Mouse (Mus musculus): ENCODE measurements at regions not wholly inside any gene's neighbourhood (a gene's known extent, or its start where the extent isn't known, plus 50 kb on each side); places are given as distances from the start of the nearest gene placed in this dataset.

- H3K4me3 ChIP-seq (replicated peaks): no peak overlapping the region
- H3K9ac ChIP-seq (replicated peaks): no peak overlapping the region
- 90% methylated on average over 5 of the region's 5 CpGs for WGBS
- no peak overlapping the region for H3K27ac ChIP-seq
- no peaks in the 10 kb centered on the region for H3K9me3 ChIP-seq
- no peaks in the 10 kb centered on the region for H3K36me3 ChIP-seq
- no peak overlapping the region for H3K4me2 ChIP-seq
- ATAC-seq (ENCODE audit: insufficient number of reproducible peaks, insufficient read depth, low FRiP score, low TSS enrichment, low read depth): no peak
- 0 out of 2 replicates have a peak, but pooled peaks cover 3% of the 10 kb centered on the region for H3K27me3 ChIP-seq
- no peaks in the 10 kb centered on the region for H3K4me1 ChIP-seq (replicated peaks)
Measured at GRCm38 (mm10) chr13:112135777-112136176, 152.5 kb upstream of the Ankrd55 start.

- H3K4me3 ChIP-seq (replicated peaks): no peak overlapping the region
- no peak overlapping the region for H3K4me2 ChIP-seq
- no peak overlapping the region for H3K27ac ChIP-seq
- H3K9me3 ChIP-seq: no peaks in the 10 kb centered on the region
- WGBS: 78% methylated on average over 1 of the region's 1 CpGs
- H3K4me1 ChIP-seq (replicated peaks): no peaks in the 10 kb centered on the region
- no peak for ATAC-seq (ENCODE audit: insufficient number of reproducible peaks, insufficient read depth, low FRiP score, low TSS enrichment, low read depth)
- H3K9ac ChIP-seq (replicated peaks): no peak overlapping the region
- H3K27me3 ChIP-seq: 0 out of 2 replicates have a peak, but pooled peaks cover 3% of the 10 kb centered on the region
- H3K36me3 ChIP-seq: no peaks in the 10 kb centered on the region
Measured at GRCm38 (mm10) chr13:112136850-112137249, 151.4 kb upstream of the Ankrd55 start.

GRCm38 (mm10) chr13:112140871-112141270 lies 147.4 kb upstream of the Ankrd55 start:
- no peak overlapping the region for H3K27ac ChIP-seq
- H3K4me2 ChIP-seq: no peak overlapping the region
- H3K4me3 ChIP-seq (replicated peaks): no peak overlapping the region
- no peak overlapping the region for H3K9ac ChIP-seq (replicated peaks)
- 0 out of 2 replicates have a peak, but pooled peaks cover 4% of the 10 kb centered on the region for H3K4me1 ChIP-seq (replicated peaks)
- ATAC-seq (ENCODE audit: insufficient number of reproducible peaks, insufficient read depth, low FRiP score, low TSS enrichment, low read depth): no peak
- no peaks in the 10 kb centered on the region for H3K27me3 ChIP-seq
- no peaks in the 10 kb centered on the region for H3K36me3 ChIP-seq
- 67% methylated on average over 5 of the region's 5 CpGs for WGBS
- no peaks in the 10 kb centered on the region for H3K9me3 ChIP-seq

GRCm38 (mm10) chr13:112144393-112145348 lies 143.6 kb upstream of the Ankrd55 start:
- 77% methylated on average over 7 of the region's 7 CpGs for WGBS
- Histone ChIP-seq H3K27me3 (no peaks in the 10 kb centered on the region; the same call in 1 of the 2 replicates), H3K9ac (replicated peaks) (no peak overlapping the region), H3K36me3 (no peaks in the 10 kb centered on the region), H3K4me1 (replicated peaks) (0 out of 2 replicates have a peak, but pooled peaks cover 4% of the 10 kb centered on the region), H3K4me2 (no peak overlapping the region), H3K27ac (no peak overlapping the region), H3K4me3 (replicated peaks) (no peak overlapping the region), H3K9me3 (no peaks in the 10 kb centered on the region)
- ATAC-seq (ENCODE audit: insufficient number of reproducible peaks, insufficient read depth, low FRiP score, low TSS enrichment, low read depth): no peak

GRCm38 (mm10) chr13:112152614-112153550 lies 135.4 kb upstream of the Ankrd55 start:
- no peaks in the 10 kb centered on the region for H3K27me3 ChIP-seq
- peak overlapping the region; percentile 62; the same call in 1 of the 2 replicates for H3K27ac ChIP-seq
- H3K36me3 ChIP-seq: no peaks in the 10 kb centered on the region
- 15% methylated on average over 27 of the region's 27 CpGs for whole genome bisulfite sequencing
- H3K9me3 ChIP-seq: 0 out of 2 replicates have a peak, but pooled peaks cover under 1% of the 10 kb centered on the region
- 0 out of 2 replicates have a peak, but pooled peaks have one; percentile 50 for ATAC-seq (ENCODE audit: insufficient number of reproducible peaks, insufficient read depth, low FRiP score, low TSS enrichment, low read depth)
- peak overlapping the region; percentile 50 for H3K4me2 ChIP-seq
- H3K4me1 ChIP-seq (replicated peaks): peaks cover 23% of the 10 kb centered on the region
- H3K9ac ChIP-seq (replicated peaks): no peak overlapping the region
- peak overlapping the region; percentile 14; the same call in 1 of the 2 replicates for H3K4me3 ChIP-seq (replicated peaks)

- Histone ChIP-seq H3K4me1 (replicated peaks) (peaks cover 23% of the 10 kb centered on the region), H3K4me3 (replicated peaks) (no peak overlapping the region), H3K9me3 (0 out of 2 replicates have a peak, but pooled peaks cover 3% of the 10 kb centered on the region), H3K4me2 (peak overlapping the region; percentile 50), H3K36me3 (no peaks in the 10 kb centered on the region), H3K27me3 (no peaks in the 10 kb centered on the region), H3K27ac (no peak overlapping the region), H3K9ac (replicated peaks) (no peak overlapping the region)
- WGBS: 29% methylated on average over 4 of the region's 4 CpGs
- ATAC-seq (ENCODE audit: insufficient number of reproducible peaks, insufficient read depth, low FRiP score, low TSS enrichment, low read depth): no peak
Measured at GRCm38 (mm10) chr13:112153681-112154127, 134.5 kb upstream of the Ankrd55 start.

- Histone ChIP-seq H3K4me1 (replicated peaks) (peaks cover 13% of the 10 kb centered on the region), H3K9ac (replicated peaks) (no peak overlapping the region), H3K27ac (no peak overlapping the region), H3K9me3 (0 out of 2 replicates have a peak, but pooled peaks cover 3% of the 10 kb centered on the region), H3K27me3 (no peaks in the 10 kb centered on the region), H3K36me3 (no peaks in the 10 kb centered on the region), H3K4me3 (replicated peaks) (no peak overlapping the region), H3K4me2 (no peak overlapping the region)
- ATAC-seq (ENCODE audit: insufficient number of reproducible peaks, insufficient read depth, low FRiP score, low TSS enrichment, low read depth): 0 out of 2 replicates have a peak, but pooled peaks have one; percentile 31
- 72% methylated on average over 9 of the region's 9 CpGs for WGBS
Measured at GRCm38 (mm10) chr13:112159430-112160172, 128.7 kb upstream of the Ankrd55 start.

GRCm38 (mm10) chr13:112160173-112160641 lies 128.0 kb upstream of the Ankrd55 start:
- H3K4me1 ChIP-seq (replicated peaks): peaks cover 13% of the 10 kb centered on the region
- 0 out of 2 replicates have a peak, but pooled peaks cover 3% of the 10 kb centered on the region for H3K9me3 ChIP-seq
- no peaks in the 10 kb centered on the region for H3K27me3 ChIP-seq
- no peak overlapping the region for H3K4me2 ChIP-seq
- H3K9ac ChIP-seq (replicated peaks): no peak overlapping the region
- 0 out of 2 replicates have a peak, but pooled peaks have one; percentile 15 for ATAC-seq (ENCODE audit: insufficient number of reproducible peaks, insufficient read depth, low FRiP score, low TSS enrichment, low read depth)
- H3K4me3 ChIP-seq (replicated peaks): no peak overlapping the region
- peak overlapping the region; percentile 35; the same call in 1 of the 2 replicates for H3K27ac ChIP-seq
- WGBS: 58% methylated on average over 2 of the region's 2 CpGs
- H3K36me3 ChIP-seq: no peaks in the 10 kb centered on the region

- no peak for ATAC-seq (ENCODE audit: insufficient number of reproducible peaks, insufficient read depth, low FRiP score, low TSS enrichment, low read depth)
- Histone ChIP-seq H3K4me2 (no peak overlapping the region), H3K27me3 (no peaks in the 10 kb centered on the region), H3K4me1 (replicated peaks) (peaks cover 15% of the 10 kb centered on the region), H3K36me3 (no peaks in the 10 kb centered on the region), H3K4me3 (replicated peaks) (no peak overlapping the region), H3K27ac (no peak overlapping the region), H3K9me3 (0 out of 2 replicates have a peak, but pooled peaks cover 3% of the 10 kb centered on the region), H3K9ac (replicated peaks) (no peak overlapping the region)
- WGBS: 88% methylated on average over 2 of the region's 2 CpGs
Measured at GRCm38 (mm10) chr13:112160726-112161125, 127.5 kb upstream of the Ankrd55 start.

- peaks cover 25% of the 10 kb centered on the region for H3K4me1 ChIP-seq (replicated peaks)
- no peak for ATAC-seq (ENCODE audit: insufficient number of reproducible peaks, insufficient read depth, low FRiP score, low TSS enrichment, low read depth)
- H3K27me3 ChIP-seq: no peaks in the 10 kb centered on the region
- H3K4me3 ChIP-seq (replicated peaks): no peak overlapping the region
- no peaks in the 10 kb centered on the region for H3K36me3 ChIP-seq
- H3K9ac ChIP-seq (replicated peaks): no peak overlapping the region
- no peak overlapping the region for H3K27ac ChIP-seq
- 79% methylated on average over 2 of the region's 2 CpGs for WGBS
- H3K9me3 ChIP-seq: 0 out of 2 replicates have a peak, but pooled peaks cover 3% of the 10 kb centered on the region
- H3K4me2 ChIP-seq: no peak overlapping the region
Measured at GRCm38 (mm10) chr13:112161886-112162285, 126.4 kb upstream of the Ankrd55 start.
